Mouse (Mus musculus): ENCODE measurements at regions not wholly inside any gene's neighbourhood (a gene's known extent, or its start where the extent isn't known, plus 50 kb on each side); places are given as distances from the start of the nearest gene placed in this dataset.
"Not testable (repeated sequence)": the region's sequence is repeated elsewhere in the genome, so short reads cannot be mapped to it uniquely, and the experiment has no call there.

DNA sequence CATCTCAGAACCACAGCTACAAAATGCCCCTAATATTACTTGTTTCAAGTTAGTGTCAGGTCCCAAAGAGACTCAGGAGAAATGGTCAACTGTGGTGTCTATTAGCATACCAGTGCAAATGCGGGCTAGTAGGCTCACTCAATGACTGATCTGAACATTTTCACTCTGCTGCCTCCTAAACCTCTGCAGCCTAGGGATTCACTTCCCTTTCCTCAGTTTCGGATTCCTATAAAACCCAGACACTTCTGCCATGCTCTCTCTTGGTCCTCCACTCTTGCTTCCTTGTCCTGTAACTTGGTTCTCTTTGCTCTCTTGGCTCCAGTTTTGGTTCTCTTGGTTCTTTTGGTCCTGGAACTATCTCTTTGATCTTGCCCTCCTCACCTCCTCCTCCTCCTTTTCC, 206.3 kb upstream of the Spef2 start:
- DNase-seq (ENCODE audit: low spot score in 2 of 2), result no peak

DNA sequence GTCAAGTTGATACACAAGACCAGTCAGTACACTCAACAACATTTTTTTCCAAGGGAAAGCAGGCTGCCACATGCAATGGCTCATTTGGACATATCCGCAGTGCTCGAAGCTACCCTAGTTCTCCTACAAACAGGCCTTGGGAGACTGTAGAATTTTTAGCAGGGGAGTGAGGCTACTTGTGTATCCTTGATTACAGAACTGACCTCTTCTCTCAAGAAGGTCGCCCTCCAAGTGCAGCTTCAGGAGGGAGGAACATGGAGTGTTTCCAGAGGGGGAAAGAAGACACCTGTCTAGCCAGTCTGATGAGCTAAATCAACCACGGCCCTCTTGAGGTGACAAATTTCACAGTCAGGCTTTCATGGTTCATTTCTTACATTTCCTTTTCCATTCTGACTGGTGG, 202.0 kb upstream of the Prlr start:
- DNase-seq (ENCODE audit: low spot score in 2 of 2), result no peak

DNA sequence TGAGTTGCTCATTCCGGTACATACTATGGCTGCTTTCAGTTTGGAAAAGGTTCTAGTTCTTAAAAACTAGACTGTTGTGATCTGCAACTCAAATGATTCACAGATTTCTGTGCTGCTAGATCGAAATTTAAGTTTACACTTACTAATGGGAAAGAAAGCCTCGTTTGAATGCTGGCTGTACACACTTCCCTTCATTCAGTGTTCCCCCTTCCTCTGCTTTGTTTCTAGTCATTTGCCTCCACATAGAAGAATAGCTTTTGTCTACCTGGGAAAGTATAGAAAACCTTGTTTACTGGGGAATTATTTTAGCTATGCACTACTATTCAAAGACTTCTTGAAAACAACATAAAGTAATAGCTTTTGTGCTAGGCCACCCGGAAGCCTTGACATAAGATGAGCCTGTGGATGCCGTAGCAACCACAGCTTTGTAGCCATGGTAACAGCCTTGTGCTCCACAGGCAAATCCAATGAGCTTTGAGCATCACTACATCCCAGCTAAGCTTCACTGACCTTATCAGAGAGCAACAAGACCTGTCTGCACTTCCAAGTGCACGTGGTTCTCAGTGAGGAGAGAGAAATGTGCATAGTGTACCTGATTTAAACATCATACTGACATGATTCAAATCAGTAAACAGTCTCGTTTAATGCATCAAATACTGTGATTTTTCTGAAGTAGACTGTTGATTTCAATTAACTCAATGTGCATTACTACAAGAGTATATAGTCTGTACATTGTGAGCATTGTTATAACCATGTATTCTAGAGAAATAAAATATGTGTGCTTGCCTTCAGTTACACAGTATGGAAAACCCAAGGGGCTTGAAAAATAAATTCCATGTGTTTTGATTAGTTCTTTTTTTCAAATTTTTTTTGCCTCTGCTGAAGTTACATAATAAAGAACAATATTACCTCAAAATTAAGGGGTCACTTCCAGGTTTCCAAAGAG, 165.5 kb upstream of the Prlr start:
- DNase-seq (ENCODE audit: low spot score in 2 of 2), result no peak

DNA sequence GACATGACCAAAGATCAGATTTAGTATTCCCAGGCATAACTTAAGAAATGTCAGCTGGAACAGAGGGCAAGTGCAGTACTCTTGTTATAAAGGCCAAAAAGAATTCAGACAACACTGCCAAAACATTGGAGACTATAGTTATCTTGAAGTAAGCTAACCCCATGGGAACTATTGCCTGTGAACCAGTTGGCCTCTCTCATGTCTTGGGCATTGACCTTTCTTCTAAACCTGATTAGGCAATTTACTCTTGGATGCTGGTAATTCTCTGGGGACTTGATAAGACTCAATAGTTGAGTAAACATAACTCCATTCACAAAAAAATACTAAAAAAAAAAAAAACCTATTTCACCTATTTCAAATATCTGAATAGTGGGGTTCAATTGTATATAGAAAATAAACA, 159.8 kb upstream of the Prlr start:
- DNase-seq (ENCODE audit: low spot score in 2 of 2), result no peak

DNA sequence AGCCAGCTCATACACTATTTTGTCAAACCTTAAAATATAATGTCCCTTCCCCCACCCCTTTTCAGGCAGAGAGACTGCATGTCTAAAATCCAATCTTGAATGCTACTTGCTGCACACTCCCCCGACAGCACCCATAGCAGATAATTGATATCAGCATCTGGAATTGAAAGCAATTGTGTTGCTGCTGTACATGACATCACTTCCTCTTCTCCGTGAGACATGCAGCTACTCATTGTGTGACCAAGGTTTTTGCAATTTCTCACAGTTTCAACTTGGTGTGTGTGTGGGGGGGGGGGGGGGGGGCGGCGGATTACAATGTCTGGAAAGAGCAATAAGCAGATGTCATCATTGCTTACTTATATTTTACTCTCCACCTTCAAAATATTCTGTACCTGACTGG, 147.1 kb upstream of the Prlr start:
- no peak for DNase-seq (ENCODE audit: low spot score in 2 of 2)

DNA sequence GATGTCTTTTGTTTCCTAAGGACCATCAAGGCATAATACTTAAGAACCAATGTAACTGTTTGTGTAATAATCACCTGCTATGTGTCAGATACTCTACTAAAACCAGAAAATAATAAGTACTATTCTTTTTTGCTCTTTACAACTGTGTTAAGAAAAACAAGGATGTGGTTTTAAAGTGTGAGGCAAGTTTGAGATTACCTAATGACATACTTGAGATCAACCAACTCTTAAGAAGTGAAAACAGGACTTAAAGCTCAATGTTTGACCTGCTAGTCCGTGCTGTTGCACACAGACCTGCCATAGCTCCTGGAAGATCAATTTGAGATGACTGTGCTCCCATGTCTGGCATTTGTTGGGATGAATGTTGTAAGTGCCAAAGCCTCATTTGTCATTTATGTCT, 141.5 kb upstream of the Prlr start:
- no peak for DNase-seq (ENCODE audit: low spot score in 2 of 2)

DNA sequence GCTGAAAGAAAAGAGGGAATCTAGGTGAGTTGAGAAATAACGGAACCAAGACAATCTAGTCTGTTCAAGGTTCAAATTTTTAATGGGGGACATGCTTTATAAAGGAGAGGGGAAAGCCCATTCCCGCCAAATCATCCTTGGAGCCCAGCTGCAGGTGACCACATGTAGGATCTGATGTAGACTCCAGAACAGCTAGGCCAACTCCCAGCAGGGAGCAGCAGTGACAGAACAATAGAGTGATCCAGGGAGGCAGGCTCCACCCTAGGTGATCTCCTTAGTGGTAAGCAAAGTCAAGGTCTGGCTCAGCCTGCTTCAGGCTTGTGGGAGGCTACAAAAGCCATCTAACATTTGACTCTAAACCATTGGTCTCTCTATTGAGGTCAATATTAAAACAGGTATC, 140.5 kb upstream of the Prlr start:
- DNase-seq (ENCODE audit: low spot score in 2 of 2), result not testable (repeated sequence)

DNA sequence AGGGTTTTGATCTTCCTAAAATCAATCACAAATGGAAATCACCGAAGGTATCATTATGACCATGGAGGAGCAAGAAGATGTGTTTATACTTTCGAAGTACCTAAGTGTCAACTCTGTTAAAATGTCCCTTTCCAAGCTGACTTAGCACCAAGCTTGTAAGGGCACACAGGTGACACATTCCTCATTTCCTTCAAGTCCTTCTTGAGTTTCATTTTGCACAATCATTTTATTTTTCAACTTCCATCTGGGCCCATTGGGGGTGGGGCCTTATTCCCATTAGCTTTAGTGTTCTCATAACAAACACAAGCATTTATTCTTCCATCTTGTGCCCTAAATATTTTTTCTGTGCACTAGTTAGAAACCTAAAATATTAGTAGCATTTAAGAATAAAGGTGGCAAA, 103.5 kb upstream of the Prlr start:
- no peak for DNase-seq (ENCODE audit: low spot score in 2 of 2)

DNA sequence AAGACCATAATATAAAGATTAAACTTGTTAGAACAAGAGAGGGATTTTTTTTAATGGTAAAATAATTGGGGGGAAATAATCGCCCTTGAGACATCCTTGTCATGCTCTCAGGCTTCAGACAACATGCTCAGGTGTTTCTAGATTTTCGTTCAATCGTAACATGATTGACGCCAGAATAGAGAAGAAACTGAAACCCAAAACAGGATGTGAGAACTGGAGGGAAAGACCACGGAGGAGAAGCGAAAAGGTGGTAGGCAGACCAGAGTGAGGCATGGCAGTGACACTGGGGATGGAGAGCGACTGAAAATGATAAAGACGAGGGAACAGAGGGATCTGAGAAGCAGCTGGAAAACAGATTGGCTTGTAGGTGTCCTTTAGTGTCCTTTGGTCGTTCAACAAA, 102.1 kb upstream of the Prlr start:
- no peak for DNase-seq (ENCODE audit: low spot score in 2 of 2)

DNA sequence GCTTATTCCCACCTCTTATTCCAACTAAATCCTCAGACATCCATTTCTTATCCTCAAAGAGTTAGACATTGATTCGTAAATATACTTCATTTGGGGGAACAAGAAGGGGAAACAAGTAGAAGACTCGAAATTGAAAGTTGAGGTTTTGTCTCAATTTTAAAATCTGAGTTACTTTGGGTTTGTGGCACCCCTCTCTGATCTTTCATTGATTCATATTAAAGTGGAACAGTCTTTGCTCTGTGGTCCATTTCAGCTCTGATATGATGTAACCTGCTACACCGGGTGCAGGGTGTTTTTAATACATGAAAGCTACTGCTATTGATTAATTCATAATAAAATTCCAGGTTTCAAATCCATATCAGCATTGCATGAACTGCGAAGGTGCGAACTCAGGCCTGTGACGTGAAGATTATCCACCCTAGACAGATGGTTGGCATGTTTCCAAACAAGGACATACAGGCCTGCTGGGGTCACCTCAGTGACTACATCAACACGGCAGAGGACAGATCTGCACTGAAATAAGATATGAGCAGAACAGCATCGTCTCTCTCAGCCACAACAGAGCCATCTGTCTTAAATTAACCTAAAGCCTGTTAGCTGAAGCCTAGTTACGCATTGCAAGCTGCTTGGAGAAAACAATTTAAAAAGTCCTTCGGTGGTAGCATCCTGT, 101.5 kb upstream of the Prlr start:
- DNase-seq (ENCODE audit: low spot score in 2 of 2), result no peak

DNA sequence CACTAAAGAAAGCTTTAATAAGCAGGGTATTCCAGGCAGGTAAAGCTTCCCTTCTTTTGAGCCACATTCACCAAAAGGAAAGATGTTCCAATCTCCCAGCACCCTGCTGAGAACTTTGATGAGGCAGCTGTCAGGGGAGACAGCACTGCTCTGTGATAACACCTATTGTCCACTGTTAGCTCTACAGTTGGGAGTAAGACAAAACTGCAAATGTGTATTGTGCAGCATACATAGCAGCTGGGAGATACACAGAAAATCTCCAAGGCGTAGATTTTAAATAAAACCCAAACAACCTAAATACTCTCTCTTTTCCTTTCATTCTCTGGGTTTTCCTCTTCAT, 101.0 kb upstream of the Prlr start:
- no peak for DNase-seq (ENCODE audit: low spot score in 2 of 2)

DNA sequence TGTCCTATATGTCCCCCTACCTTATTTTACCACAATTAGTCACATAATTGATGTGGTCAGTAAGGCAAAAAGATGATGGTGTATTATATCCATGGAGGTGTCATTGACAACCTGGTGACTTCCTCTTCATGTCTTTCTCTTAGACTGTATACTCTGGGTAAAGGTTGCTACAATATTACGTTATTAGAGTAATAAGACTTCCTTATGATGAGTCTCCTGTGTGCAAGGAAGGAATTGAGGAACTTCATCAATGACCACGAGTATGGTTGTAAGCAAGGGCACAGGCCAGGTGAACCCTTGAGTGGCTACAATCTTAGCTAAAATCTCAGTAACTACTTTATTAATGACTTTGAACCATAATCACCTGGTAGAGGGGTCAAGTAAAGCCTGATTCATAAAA, 98.6 kb upstream of the Prlr start:
- DNase-seq (ENCODE audit: low spot score in 2 of 2), result no peak

DNA sequence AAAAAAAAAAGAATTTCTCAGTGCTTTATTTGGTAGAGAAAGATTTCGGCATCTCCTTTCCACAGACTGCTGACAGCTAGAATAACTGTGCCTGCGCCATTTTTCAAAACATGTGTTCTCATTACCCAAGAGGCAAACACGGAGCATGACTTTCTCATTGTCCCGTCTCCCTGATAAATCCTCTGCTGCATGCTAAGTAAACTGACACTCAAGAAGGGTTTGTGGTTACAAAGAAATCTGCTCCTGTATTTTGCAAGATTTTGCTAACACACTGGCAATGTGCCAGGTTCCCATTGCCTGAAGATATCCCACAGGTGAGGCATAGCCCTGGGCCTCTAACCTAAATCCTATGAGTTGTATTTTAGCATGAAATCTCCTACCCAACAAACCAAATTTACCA, 97.5 kb upstream of the Prlr start:
- DNase-seq (ENCODE audit: low spot score in 2 of 2), result no peak

DNA sequence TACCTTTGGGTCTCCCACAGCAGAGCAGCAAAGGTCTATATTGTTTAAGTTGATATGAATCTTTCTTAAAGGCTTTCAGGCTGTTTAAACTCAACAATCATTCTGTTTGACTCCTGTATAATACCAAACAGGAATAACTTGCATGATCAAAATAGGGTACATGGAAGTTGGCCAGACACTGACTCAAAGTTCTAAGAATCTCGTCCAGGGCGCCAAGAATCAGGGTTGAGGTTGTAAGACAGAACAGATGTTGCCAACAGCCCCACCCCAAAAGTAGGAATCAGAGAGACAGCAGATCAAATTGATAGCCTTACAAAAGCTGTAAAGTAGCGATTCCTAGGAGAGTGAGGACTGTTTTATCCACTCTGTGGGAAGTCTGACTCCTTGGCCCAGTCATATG, 88.3 kb upstream of the Prlr start:
- DNase-seq (ENCODE audit: low spot score in 2 of 2), result peak; percentile 10 to 14

DNA sequence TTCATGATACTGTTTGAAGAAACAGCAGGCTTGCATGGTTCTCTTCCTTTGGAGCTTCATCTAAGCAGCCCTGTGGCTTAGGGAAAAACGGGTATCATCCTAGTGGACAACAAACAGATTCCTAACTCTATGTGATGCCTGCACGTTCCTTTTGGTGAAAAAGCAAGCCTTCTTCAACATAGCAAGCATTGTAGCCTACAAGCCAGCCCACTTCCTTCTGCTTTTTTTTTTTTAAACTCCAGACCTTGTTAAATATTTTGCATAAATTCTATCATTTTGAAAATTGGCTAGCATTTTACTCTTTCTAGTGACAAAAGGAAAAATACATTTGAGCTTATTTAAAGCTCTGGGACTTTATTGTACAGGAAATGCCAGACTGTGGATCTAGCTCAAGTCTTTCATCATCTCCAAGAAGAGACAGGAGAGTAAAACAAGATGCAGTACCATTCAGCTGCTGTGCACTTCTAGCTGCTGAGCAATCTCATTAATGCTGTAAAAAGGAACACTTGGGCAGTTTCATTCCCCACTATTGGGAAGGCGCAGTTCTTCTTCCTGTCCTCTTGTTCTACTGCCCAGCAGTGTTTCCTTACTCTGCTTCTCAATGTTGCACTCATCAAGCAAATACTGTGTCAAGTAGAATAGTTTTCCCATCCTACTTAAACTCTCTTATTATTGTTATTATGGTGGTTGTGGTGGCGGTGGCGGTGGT, 86.5 kb upstream of the Prlr start:
- no peak for DNase-seq (ENCODE audit: low spot score in 2 of 2)

DNA sequence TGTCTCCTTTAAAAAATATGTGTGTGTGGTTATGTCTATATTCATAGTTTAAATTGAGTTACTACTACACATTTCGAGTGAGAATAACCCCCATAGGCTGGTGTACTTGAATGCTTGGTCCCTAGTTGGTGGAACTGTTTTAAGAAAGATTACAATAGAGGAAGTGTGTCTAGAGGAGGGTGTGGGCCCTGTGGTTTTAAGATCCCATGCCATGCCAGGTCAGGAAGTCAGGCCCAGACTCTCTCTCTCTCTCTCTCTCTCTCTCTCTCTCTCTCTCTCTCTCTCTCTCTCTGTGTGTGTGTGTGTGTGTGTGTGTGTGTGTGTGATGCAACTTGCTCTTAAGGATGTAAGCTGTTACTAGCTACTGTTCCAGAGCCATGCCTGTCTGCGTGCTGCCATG, 73.7 kb upstream of the Prlr start:
- no peak for DNase-seq (ENCODE audit: low spot score in 2 of 2)

DNA sequence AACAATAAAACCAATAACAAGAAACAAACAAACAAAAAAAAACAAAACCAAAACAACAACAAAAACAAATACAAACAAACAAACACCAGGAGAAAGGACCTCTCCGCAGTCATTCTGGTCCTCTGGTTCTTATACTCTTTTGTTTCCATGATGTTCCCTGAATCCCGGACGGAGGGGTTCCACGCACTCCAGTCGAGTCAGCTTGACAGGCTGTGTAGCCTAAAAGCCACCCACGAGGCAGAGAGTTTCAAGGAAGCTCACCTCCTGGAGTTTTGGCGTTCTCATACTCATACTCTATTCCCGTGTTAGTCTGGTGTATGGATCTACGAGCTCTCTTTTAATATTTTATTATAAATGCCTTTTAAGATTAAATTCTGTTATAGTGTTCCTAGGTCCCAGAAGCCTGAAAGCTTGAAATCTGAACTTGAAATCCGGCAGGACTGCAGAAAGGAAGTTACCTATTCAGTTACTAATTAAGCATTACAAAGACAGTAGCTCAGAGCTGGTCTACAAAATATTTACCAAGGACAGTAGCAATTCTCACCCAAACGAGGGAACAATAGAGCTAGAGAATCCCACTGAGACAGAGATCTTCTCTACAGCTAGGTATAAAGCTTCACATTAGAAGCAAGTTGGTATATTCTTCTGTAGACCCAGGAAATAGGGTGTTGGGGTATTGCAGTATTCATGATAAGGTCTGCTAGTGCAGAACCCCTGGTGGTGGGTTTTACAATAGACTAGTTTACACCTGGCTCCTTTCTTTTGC, 71.6 kb upstream of the Prlr start:
- DNase-seq (ENCODE audit: low spot score in 2 of 2), result not testable (repeated sequence)

DNA sequence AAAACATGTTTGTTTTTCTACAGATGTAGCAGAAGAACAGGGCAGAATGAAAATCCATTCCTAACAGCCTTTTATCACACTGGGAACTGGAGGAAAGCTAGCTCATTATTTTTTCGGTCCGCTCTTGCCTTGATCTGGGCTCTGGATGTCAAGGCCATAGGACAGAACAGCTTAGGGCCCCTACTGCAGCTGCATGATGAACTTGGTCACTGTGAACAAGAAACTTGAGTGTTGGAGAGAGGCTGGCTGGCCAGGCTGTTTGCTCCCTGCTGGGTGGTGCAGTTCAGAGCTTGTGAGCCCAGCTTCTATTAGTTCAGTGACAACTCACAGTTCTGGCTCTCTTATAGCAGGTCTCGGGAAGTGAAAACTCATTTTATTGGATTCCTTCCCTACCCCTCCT, 70.2 kb upstream of the Prlr start:
- DNase-seq (ENCODE audit: low spot score in 2 of 2), result no peak

Data from gastrocnemius, adult 8-10 months (tissue).